Mouse (Mus musculus): Measurements from ENCODE around the gene Iqcn. TPM values are rescaled to one million over a fixed set of nuclear protein-coding genes. Genes with fewer than 3 reads are reported as not detected.
A peak's percentile ranks its signal among the peaks of the same experiment; 100 is the strongest.

Gene Iqcn
- total and polyA plus RNA-seq, 2 experiments from 2014 or later: not detected

GRCm38 (mm10) chr8:70693636-70694035, 9.6 kb upstream of the Iqcn start:
- H3K4me3 ChIP-seq (ENCODE audit: low read depth, low read length): no peak overlapping the region
- TF ChIP-seq CTCF (IDR thresholded peaks at IDR 0.05; ENCODE audit: low read depth): no peak
- no peak for TF ChIP-seq EP300 (IDR thresholded peaks at IDR 0.05; ENCODE audit: low read depth)
- ATAC-seq (ENCODE audit: insufficient read depth, low read depth): no peak
- H3K9ac ChIP-seq (replicated peaks; ENCODE audit: low read depth, low read length): no peak overlapping the region
- peaks cover 41% of the 10 kb centered on the region for H3K4me1 ChIP-seq (ENCODE audit: control insufficient read depth, insufficient read depth)
- no peaks in the 10 kb centered on the region for H3K9me3 ChIP-seq (replicated peaks; ENCODE audit: control insufficient read depth, low read length)
- H3K27ac ChIP-seq (ENCODE audit: low read depth): no peak overlapping the region
- no peaks in the 10 kb centered on the region for H3K27me3 ChIP-seq (ENCODE audit: control insufficient read depth, insufficient read depth, low read length)
- H3K4me2 ChIP-seq (ENCODE audit: low read depth, low read length): no peak overlapping the region
- 57% methylated on average over 5 of the region's 5 CpGs for WGBS
- no peaks in the 10 kb centered on the region for H3K36me3 ChIP-seq (replicated peaks; ENCODE audit: control insufficient read depth, insufficient read depth, low read length)
- DNase-seq (ENCODE audit: low spot score): no peak

GRCm38 (mm10) chr8:70695318-70696018, 7.8 kb upstream of the Iqcn start:
- Histone ChIP-seq H3K36me3 (replicated peaks; ENCODE audit: control insufficient read depth, insufficient read depth, low read length) (no peaks in the 10 kb centered on the region), H3K4me1 (ENCODE audit: control insufficient read depth, insufficient read depth) (peaks cover 41% of the 10 kb centered on the region), H3K9me3 (replicated peaks; ENCODE audit: control insufficient read depth, low read length) (no peaks in the 10 kb centered on the region), H3K4me3 (ENCODE audit: low read depth, low read length) (no peak overlapping the region), H3K27me3 (ENCODE audit: control insufficient read depth, insufficient read depth, low read length) (no peaks in the 10 kb centered on the region), H3K27ac (ENCODE audit: low read depth) (peak overlapping the region; percentile 91), H3K4me2 (ENCODE audit: low read depth, low read length) (0 out of 2 replicates have a peak overlapping the region, but pooled peaks have one; percentile 8), H3K9ac (replicated peaks; ENCODE audit: low read depth, low read length) (0 out of 2 replicates have a peak overlapping the region, but pooled peaks have one; percentile 43)
- DNase-seq (ENCODE audit: low spot score): no peak
- TF ChIP-seq CTCF (IDR thresholded peaks at IDR 0.05; ENCODE audit: low read depth) (no peak), EP300 (IDR thresholded peaks at IDR 0.05; ENCODE audit: low read depth) (no peak)
- ATAC-seq (ENCODE audit: insufficient read depth, low read depth): no peak
- WGBS: 34% methylated on average over 32 of the region's 32 CpGs

GRCm38 (mm10) chr8:70696019-70696885, 7.0 kb upstream of the Iqcn start:
- DNase-seq (ENCODE audit: low spot score) (peak; percentile 92), ATAC-seq (ENCODE audit: insufficient read depth, low read depth) (peak; percentile 22)
- TF ChIP-seq CTCF (IDR thresholded peaks at IDR 0.05; ENCODE audit: low read depth) (no peak), EP300 (IDR thresholded peaks at IDR 0.05; ENCODE audit: low read depth) (peak; percentile 92)
- H3K9me3 ChIP-seq (replicated peaks; ENCODE audit: control insufficient read depth, low read length): no peaks in the 10 kb centered on the region
- peak overlapping the region; percentile 43 for H3K9ac ChIP-seq (replicated peaks; ENCODE audit: low read depth, low read length)
- no peaks in the 10 kb centered on the region for H3K36me3 ChIP-seq (replicated peaks; ENCODE audit: control insufficient read depth, insufficient read depth, low read length)
- peaks cover 42% of the 10 kb centered on the region for H3K4me1 ChIP-seq (ENCODE audit: control insufficient read depth, insufficient read depth)
- WGBS: 3% methylated on average over 31 of the region's 31 CpGs
- H3K4me2 ChIP-seq (ENCODE audit: low read depth, low read length): peak overlapping the region; percentile 53
- peak overlapping the region; percentile 18; the same call in 1 of the 2 replicates for H3K4me3 ChIP-seq (ENCODE audit: low read depth, low read length)
- H3K27ac ChIP-seq (ENCODE audit: low read depth): peak overlapping the region; percentile 91
- H3K27me3 ChIP-seq (ENCODE audit: control insufficient read depth, insufficient read depth, low read length): no peaks in the 10 kb centered on the region

DNA sequence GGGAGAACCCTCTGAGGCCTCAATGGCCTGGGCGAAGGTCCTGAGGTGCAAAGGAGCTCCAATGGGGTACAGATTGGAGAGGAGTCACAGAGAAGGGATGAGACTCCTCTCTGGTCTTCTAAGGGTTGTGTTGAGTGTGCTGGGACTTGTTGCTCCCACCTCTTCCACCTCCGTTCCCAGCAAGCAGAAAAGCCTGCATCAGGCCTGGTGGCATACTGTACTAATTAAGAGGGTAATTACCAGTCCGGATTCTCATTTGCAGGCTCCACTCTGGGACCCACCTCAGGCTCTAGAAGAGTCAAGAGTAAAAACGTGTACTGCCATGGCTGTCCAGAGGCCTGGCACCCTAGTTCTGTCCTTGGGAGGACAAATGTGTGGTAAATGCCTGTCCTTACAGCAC, 6.3 kb upstream of the Iqcn start:
- DNase-seq (ENCODE audit: low spot score) (no peak), ATAC-seq (ENCODE audit: insufficient read depth, low read depth) (no peak)
- 40% methylated on average over 4 of the region's 4 CpGs for WGBS
- Histone ChIP-seq H3K4me1 (ENCODE audit: control insufficient read depth, insufficient read depth) (peaks cover 40% of the 10 kb centered on the region), H3K27ac (ENCODE audit: low read depth) (peak overlapping the region; percentile 91), H3K36me3 (replicated peaks; ENCODE audit: control insufficient read depth, insufficient read depth, low read length) (no peaks in the 10 kb centered on the region), H3K4me2 (ENCODE audit: low read depth, low read length) (peak overlapping the region; percentile 53), H3K9ac (replicated peaks; ENCODE audit: low read depth, low read length) (peak overlapping the region; percentile 43), H3K4me3 (ENCODE audit: low read depth, low read length) (peak overlapping the region; percentile 18; the same call in 1 of the 2 replicates), H3K27me3 (ENCODE audit: control insufficient read depth, insufficient read depth, low read length) (no peaks in the 10 kb centered on the region), H3K9me3 (replicated peaks; ENCODE audit: control insufficient read depth, low read length) (no peaks in the 10 kb centered on the region)
- TF ChIP-seq CTCF (IDR thresholded peaks at IDR 0.05; ENCODE audit: low read depth) (no peak), EP300 (IDR thresholded peaks at IDR 0.05; ENCODE audit: low read depth) (no peak)

GRCm38 (mm10) chr8:70697366-70698250, 5.6 kb upstream of the Iqcn start:
- H3K4me1 ChIP-seq (ENCODE audit: control insufficient read depth, insufficient read depth): peaks cover 41% of the 10 kb centered on the region
- peak overlapping the region; percentile 62; the same call in 1 of the 2 replicates for H3K9ac ChIP-seq (replicated peaks; ENCODE audit: low read depth, low read length)
- no peaks in the 10 kb centered on the region for H3K27me3 ChIP-seq (ENCODE audit: control insufficient read depth, insufficient read depth, low read length)
- H3K9me3 ChIP-seq (replicated peaks; ENCODE audit: control insufficient read depth, low read length): no peaks in the 10 kb centered on the region
- peak overlapping the region; percentile 70 for H3K4me2 ChIP-seq (ENCODE audit: low read depth, low read length)
- H3K27ac ChIP-seq (ENCODE audit: low read depth): peak overlapping the region; percentile 91
- DNase-seq (ENCODE audit: low spot score) (no peak), ATAC-seq (ENCODE audit: insufficient read depth, low read depth) (no peak)
- TF ChIP-seq EP300 (IDR thresholded peaks at IDR 0.05; ENCODE audit: low read depth): no peak
- TF ChIP-seq CTCF (IDR thresholded peaks at IDR 0.05; ENCODE audit: low read depth): no peak
- H3K36me3 ChIP-seq (replicated peaks; ENCODE audit: control insufficient read depth, insufficient read depth, low read length): no peaks in the 10 kb centered on the region
- H3K4me3 ChIP-seq (ENCODE audit: low read depth, low read length): peak overlapping the region; percentile 93; the same call in 1 of the 2 replicates
- 63% methylated on average over 12 of the region's 12 CpGs for WGBS
